Mouse (Mus musculus) heart, embryonic 11.5 days (tissue): ENCODE results near the gene Tmem176b. TPM values are rescaled to one million over a fixed set of nuclear protein-coding genes. Genes with fewer than 3 reads are reported as not detected.
"Not testable (repeated sequence)": the region's sequence is repeated elsewhere in the genome, so short reads cannot be mapped to it uniquely, and the experiment has no call there.

ENCODE experiments used
- ATAC-seq: fragments of 200-750 bp; cut with Nextera tagmentation; replicated peaks from 2 replicates; pipeline ENCODE4 v1.8.0; 2017; ENCODE audit warnings: moderate library complexity; ENCODE audit not compliant: insufficient number of reproducible peaks, low FRiP score, low TSS enrichment
- H3K27ac ChIP-seq: fragments of 300-500 bp; sonication (generic); 2 replicates; pipeline ENCODE4 v1.5.1; 2014; ENCODE audit warnings: mild to moderate bottlenecking, low read depth, low read length
- H3K27me3 ChIP-seq: fragments of 300-500 bp; sonication (generic); 2 replicates; pipeline ENCODE4 v1.6.1; 2014; ENCODE audit warnings: mild to moderate bottlenecking, low read length, mixed read lengths; ENCODE audit not compliant: control insufficient read depth, insufficient read depth
- H3K36me3 ChIP-seq: fragments of 300-500 bp; sonication (generic); 2 replicates; pipeline ENCODE4 v1.6.1; 2014; ENCODE audit warnings: mild to moderate bottlenecking, low read length, moderate library complexity, mixed read lengths; ENCODE audit not compliant: control insufficient read depth, insufficient read depth
- H3K4me1 ChIP-seq: fragments of 300-500 bp; sonication (generic); 2 replicates; pipeline ENCODE4 v1.6.1; 2014; ENCODE audit warnings: low read length; ENCODE audit not compliant: control insufficient read depth, insufficient read depth
- H3K4me2 ChIP-seq: fragments of 300-500 bp; sonication (generic); 2 replicates; pipeline ENCODE4 v1.6.1; 2014; ENCODE audit warnings: mild to moderate bottlenecking, moderate library complexity
- H3K4me3 ChIP-seq: fragments of 300-500 bp; sonication (generic); 2 replicates; pipeline ENCODE4 v1.5.1; 2014; ENCODE audit warnings: low read depth, low read length
- H3K9ac ChIP-seq: fragments of 300-500 bp; sonication (generic); 2 replicates; pipeline ENCODE4 v1.6.1; 2014; ENCODE audit warnings: mild to moderate bottlenecking, low read depth, low read length, moderate library complexity
- H3K9me3 ChIP-seq: fragments of 300-500 bp; sonication (generic); replicated peaks from 2 replicates; pipeline ENCODE4 v1.6.1; 2016; ENCODE audit warnings: low read length; ENCODE audit not compliant: control insufficient read depth
- WGBS: fragments of 180-500 bp; shearing (Covaris S2); extraction: QIAGEN DNeasy Blood & Tissue Kit; methylation state at CpG from one replicate; pipeline ENCODE4 v1.1.7; 2014; ENCODE audit not compliant: insufficient replicate concordance; 5-methylcytosine and 5-hydroxymethylcytosine counted together
- polyA plus RNA-seq: library from polyadenylated mRNA; unstranded; fragments of >200 nt; fragmentation: Nextera tagmentation; extraction: Ambion mirVana; gene quantifications from 2 replicates; pipeline ENCODE4 v1.2.1, GENCODE M21; 2014

Gene Tmem176b
- polyA plus RNA-seq, 1 experiment from 2014 or later: 219 TPM

DNA sequence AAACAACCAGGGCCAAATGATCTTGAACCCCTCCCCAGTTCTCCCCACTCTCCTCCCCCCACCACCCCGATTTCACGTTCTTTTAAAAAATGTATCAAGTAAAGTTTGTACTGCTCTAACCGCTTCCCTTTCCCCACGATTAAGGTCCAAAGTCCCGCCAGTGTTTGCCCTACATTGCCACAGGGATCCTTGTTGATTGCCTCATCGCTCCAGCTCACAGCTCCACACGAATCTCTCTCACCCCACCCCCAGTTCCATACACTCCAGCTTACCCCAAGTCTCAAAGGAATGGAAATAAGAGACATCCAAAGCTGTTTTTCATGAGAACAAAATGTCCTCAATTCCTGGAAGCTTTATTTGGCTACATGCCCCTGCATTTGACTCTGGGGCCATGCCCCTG is 16.3 kb downstream of the Tmem176b start:
- no peak for ATAC-seq
- 63% methylated on average over 7 of the region's 7 CpGs for WGBS
- H3K4me1 ChIP-seq: no peaks in the 10 kb centered on the region
- H3K27ac ChIP-seq: no peak overlapping the region
- H3K27me3 ChIP-seq: 0 out of 2 replicates have a peak, but pooled peaks cover 2% of the 10 kb centered on the region
- no peak overlapping the region for H3K4me2 ChIP-seq
- H3K4me3 ChIP-seq: no peak overlapping the region
- no peaks in the 10 kb centered on the region for H3K9me3 ChIP-seq
- no peaks in the 10 kb centered on the region for H3K36me3 ChIP-seq
- no peak overlapping the region for H3K9ac ChIP-seq

DNA sequence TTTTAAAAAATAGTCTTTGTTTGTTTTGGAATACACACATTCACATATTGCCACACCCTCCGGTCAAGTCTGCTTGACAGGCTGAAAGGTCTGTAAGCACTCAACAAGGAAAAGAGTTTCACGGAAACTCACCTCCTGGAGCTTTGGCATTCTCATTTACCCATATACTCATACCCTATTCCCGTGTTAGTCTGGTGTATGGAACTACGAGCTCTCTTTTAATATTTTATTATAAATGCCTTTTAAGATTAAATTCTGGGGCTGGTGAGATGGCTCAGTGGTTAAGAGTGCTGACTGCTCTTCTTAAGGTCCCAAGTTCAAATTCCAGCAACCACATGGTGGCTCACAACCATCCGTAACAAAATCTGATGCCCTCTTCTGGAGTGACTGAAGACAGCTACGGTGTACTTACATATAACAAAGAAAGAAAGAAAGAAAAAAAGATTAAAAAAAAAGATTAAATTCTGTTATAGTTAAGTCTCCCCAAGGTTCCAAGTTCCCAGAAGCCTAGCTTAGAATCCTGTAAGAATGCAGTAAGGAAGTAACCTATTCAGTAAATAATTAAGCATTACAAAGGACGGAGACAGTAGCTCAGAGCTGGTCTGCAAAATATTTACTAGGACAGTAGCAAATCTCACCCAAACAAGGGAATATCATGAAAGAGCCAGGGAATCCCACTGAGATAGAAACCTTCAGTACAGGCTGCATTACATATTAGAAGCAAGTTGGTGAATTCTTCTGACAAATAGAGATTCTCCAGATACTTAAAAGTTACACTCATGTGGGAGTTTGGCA is 19.1 kb downstream of the Tmem176b start:
- H3K27ac ChIP-seq, ATAC-seq: not testable (repeated sequence)
- WGBS: 81% methylated on average over 7 of the region's 7 CpGs

DNA sequence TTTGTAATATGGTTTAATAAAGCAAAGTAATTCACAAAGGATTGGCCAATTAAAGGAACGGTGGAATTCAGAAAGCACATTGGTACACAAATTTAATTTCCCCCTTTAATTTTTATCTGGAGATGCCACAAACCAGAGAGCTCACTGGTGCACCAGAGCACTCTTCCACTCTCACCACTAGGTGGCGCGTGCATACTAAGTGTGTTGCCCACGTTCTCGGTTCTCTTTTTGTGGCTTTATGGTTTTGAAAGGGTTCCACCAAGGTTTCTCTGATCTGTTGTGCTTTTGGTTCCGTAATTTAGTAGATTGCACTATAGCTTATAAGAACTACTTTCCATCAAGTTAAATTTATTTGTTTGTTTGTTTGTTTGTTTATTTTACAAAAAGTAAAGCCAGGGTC is 23.5 kb downstream of the Tmem176b start:
- WGBS: 9% methylated on average over 6 of the region's 6 CpGs
- Histone ChIP-seq H3K4me3 (no peak overlapping the region), H3K4me2 (no peak overlapping the region), H3K27me3 (no peaks in the 10 kb centered on the region), H3K9ac (no peak overlapping the region), H3K36me3 (no peaks in the 10 kb centered on the region), H3K9me3 (no peaks in the 10 kb centered on the region; the same call in 1 of the 2 replicates), H3K4me1 (no peaks in the 10 kb centered on the region), H3K27ac (no peak overlapping the region)
- ATAC-seq: no peak

More for the DNA sequence above, 19.1 kb downstream of the Tmem176b start:
- H3K36me3 ChIP-seq, H3K9me3 ChIP-seq, H3K27me3 ChIP-seq, H3K9ac ChIP-seq, H3K4me3 ChIP-seq, H3K4me1 ChIP-seq, H3K4me2 ChIP-seq: not testable (repeated sequence)

DNA sequence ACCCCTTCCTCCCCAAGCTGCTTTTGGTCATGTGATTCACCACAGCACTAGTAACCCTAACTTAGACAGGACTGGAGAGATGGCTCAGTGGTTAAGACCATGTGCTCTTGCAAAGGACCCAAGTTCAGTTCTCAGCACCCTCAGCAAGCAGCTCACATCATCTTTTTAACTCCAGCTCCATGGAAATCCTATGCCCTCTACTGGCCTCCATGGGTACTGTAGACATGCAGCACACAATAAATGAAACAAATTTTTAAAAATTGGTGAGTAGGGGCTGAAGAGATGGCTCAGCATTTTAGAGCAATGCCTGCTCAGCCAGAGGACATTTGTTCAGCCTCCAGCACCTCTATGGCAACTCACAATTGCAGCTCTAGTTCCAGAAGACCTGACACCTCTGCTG is 26.3 kb downstream of the Tmem176b start:
- Histone ChIP-seq H3K4me3 (no peak overlapping the region), H3K4me2 (no peak overlapping the region), H3K9me3 (no peaks in the 10 kb centered on the region; the same call in 1 of the 2 replicates), H3K4me1 (no peaks in the 10 kb centered on the region), H3K27me3 (no peaks in the 10 kb centered on the region), H3K27ac (no peak overlapping the region), H3K9ac (no peak overlapping the region), H3K36me3 (no peaks in the 10 kb centered on the region)
- no peak for ATAC-seq

DNA sequence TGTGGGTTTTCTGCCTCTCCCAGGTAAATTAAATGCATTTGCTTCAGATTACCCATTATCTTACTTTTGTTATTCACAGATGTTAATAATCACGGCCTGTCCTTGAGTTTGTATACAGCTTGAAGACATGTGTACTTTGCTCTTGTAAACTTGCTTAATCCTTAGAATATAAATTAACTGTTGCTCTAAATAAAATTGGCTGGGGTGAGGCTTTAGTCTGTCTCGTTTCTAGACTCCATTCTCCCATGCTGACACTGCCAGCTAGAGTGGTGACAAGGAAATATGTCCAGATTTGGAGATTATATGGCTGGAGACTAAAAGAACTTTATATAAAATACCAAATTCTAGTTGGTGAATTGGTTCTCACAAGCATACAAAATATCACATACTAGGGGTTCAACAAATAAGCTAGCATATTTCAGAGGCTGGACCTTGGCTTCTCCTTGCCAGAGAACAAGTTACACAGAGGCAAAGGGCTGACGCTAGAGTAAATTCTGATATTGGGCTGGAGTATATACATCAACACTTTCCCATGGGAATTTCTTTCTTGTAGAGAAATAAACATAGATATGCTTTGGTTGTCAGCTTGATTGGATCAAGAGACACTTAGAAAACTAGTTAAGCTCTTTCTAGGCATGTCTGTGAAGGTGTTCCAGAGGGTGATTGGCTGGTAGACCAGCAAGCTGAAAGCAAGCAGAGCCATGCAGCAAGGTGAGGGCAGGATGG is 31.6 kb downstream of the Tmem176b start:
- no peaks in the 10 kb centered on the region for H3K36me3 ChIP-seq
- 73% methylated on average over 3 of the region's 3 CpGs for WGBS

DNA sequence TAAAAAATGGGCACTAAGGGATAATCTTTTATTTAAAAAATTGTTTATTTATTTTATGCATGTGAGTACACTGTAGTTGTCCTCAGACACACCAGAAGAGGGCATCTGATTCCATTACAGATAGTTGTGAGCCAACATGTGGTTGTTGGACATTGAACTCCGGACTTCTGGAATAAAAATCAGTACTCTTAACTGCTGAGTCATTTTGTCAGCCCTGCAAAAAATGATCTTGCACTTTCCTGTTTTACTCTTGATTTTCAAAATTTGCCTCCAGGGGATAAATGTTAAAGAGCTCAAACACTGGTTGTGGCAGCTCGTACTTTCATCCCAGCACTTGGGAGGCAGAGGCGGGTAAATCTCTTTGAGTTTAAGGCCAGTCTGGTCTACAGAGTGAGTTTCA is 34.5 kb downstream of the Tmem176b start:
- H3K27me3 ChIP-seq: no peaks in the 10 kb centered on the region
- no peak overlapping the region for H3K4me2 ChIP-seq
- no peak for ATAC-seq
- no peak overlapping the region for H3K27ac ChIP-seq
- no peak overlapping the region for H3K9ac ChIP-seq
- H3K4me3 ChIP-seq: no peak overlapping the region
- 89% methylated on average over 3 of the region's 3 CpGs for WGBS
- H3K9me3 ChIP-seq: no peaks in the 10 kb centered on the region
- H3K36me3 ChIP-seq: no peaks in the 10 kb centered on the region
- H3K4me1 ChIP-seq: no peaks in the 10 kb centered on the region

More for the DNA sequence above, 31.6 kb downstream of the Tmem176b start:
- H3K4me1 ChIP-seq: no peaks in the 10 kb centered on the region
- H3K9me3 ChIP-seq: no peaks in the 10 kb centered on the region
- no peaks in the 10 kb centered on the region for H3K27me3 ChIP-seq
- H3K27ac ChIP-seq: no peak overlapping the region
- no peak overlapping the region for H3K4me2 ChIP-seq
- no peak overlapping the region for H3K9ac ChIP-seq
- no peak for ATAC-seq
- H3K4me3 ChIP-seq: no peak overlapping the region

DNA sequence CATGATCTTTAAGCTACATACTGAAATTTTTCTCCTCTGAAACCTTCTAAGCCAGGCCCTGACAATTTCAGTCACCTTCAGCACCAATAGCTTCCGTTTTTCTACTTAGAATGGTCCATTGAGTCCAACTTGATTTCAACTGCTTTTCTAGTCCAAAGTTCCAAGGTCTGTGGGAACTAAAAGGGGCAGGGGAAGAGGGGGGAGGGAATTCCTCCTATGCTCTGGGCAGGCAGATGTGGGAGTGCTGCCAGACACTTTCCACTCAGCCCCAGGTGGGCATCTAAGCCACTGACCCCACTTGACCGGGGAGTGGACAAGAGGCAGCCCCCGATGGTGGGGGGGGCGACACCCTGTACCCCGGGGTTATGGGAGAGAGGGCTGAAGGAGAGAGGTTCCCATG is 37.0 kb downstream of the Tmem176b start:
- ATAC-seq: no peak
- no peaks in the 10 kb centered on the region for H3K9me3 ChIP-seq
- no peaks in the 10 kb centered on the region for H3K36me3 ChIP-seq
- H3K27me3 ChIP-seq: no peaks in the 10 kb centered on the region
- WGBS: 83% methylated on average over 5 of the region's 5 CpGs
- no peak overlapping the region for H3K9ac ChIP-seq
- H3K4me2 ChIP-seq: no peak overlapping the region
- H3K4me3 ChIP-seq: no peak overlapping the region
- H3K4me1 ChIP-seq: no peaks in the 10 kb centered on the region
- no peak overlapping the region for H3K27ac ChIP-seq

DNA sequence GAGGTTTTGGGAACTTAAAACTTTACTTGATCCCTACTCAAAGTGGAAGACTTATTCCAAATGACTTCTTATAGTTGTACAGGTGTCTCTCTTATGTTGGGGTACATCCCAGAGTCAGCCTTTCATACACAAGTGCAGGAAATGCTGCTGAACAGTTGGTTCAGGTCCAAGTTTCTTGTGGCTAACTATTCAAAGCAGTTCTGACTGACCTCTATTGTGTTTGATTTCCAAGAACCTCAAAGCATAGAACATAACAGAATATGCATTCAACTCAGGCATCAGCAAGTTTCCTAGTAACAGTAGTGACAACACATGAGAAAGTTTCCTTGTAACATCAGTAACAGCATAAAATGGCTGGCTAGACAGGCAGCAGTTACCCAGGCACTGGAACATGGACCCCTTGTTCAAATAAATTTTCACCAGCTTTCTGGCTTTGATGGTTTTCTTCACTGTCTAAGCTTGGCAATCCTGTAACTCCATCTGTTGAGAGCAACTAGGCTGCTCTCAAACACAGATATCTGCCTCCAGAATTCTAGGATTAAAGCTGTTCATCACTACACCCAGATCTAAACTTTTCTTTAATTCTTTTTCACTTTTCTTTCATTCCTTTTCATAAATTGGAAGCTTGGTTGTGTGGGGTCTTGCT is 37.8 kb downstream of the Tmem176b start:
- Histone ChIP-seq H3K4me1 (no peaks in the 10 kb centered on the region), H3K4me2 (no peak overlapping the region), H3K9ac (no peak overlapping the region), H3K27me3 (no peaks in the 10 kb centered on the region), H3K36me3 (no peaks in the 10 kb centered on the region), H3K4me3 (no peak overlapping the region), H3K27ac (no peak overlapping the region), H3K9me3 (no peaks in the 10 kb centered on the region)
- no peak for ATAC-seq
